8 mouse cellular contexts compared by ENCODE assay signal in the genomic region with DNA sequence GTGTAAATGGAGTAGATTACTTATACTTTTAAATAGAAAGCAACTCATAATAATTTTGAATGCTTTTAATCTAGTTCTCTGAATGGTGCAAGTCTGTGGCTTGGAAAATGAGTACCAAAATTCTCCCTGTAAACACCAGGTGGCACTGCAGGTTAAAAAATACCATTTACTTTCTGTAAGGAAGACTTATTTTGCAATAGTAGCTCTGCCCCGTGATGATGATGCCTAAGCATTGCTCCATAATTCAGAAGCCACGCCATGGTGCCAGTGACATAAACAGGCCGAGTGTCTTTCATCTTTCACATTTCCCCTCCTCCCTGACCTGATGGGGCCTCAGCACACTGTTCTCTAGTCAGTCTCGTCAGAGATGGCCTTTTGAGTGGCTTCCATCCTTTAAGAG. TPM values are rescaled to one million over a fixed set of nuclear protein-coding genes. Genes with fewer than 3 reads are reported as not detected.
A peak's percentile ranks its signal among the peaks of the same experiment; 100 is the strongest.
DNase-seq lines count a peak whose midpoint lies in the region; ATAC-seq and TF ChIP-seq lines count a peak whose summit lies in the region.
"Had no signal": no experiment of that assay in that cellular context is flagged by ENCODE, and none has a peak within 500 bp of the region (broad histone marks: within the 10 kb centered on the region; RNA-seq: fewer than 3 reads in every experiment).

No protein-coding gene starts in this region.

- ATAC-seq in kidney, postnatal 0 days (replicated peaks; ENCODE audit: low FRiP score, low read depth), result no peak

- peak; percentile 81 for DNase-seq in kidney, postnatal 0 days (ENCODE audit: low spot score)
- no peak for DNase-seq in kidney, adult 11 months
- DNase-seq in MEL (ENCODE audit: low read depth, low spot score), result peak; percentile 47
- DNase-seq in frontal cortex, adult 2 months (ENCODE audit: extremely low spot score in 1 of 2, low spot score in 1 of 2), result peak; percentile 36 to 77
- DNase-seq in lung, postnatal 4 days, result peak; percentile 67 to 83
- DNase-seq in ovary, postnatal 36 days (ENCODE audit: low spot score), result no peak

- WGBS in kidney, postnatal 0 days, result 47% methylated on average over 4 of the region's 4 CpGs

- no peak overlapping the region for H3K9ac ChIP-seq in kidney, postnatal 0 days (ENCODE audit: low read depth, low read length)
- no peak overlapping the region for H3K9ac ChIP-seq in MEL (ENCODE audit: control insufficient read depth, low read depth, low read length, poor library complexity, severe bottlenecking)
- H3K9ac ChIP-seq: lung, embryonic 15.5 days had no signal

- H3K9me3 ChIP-seq in kidney, postnatal 0 days (replicated peaks; ENCODE audit: low read length), result no peaks in the 10 kb centered on the region
- no peaks in the 10 kb centered on the region for H3K9me3 ChIP-seq in MEL (replicated peaks; ENCODE audit: insufficient read depth, low read length)
- H3K9me3 ChIP-seq: lung, embryonic 15.5 days had no signal

- H3ac ChIP-seq in C2C12 (ENCODE audit: control insufficient read depth, insufficient read length, low read depth), result no peak overlapping the region

- H3K4me3 ChIP-seq in kidney, postnatal 0 days (replicated peaks; ENCODE audit: low read depth, low read length), result no peak overlapping the region
- H3K4me3 ChIP-seq in C2C12 (ENCODE audit: insufficient read depth, poor library complexity, severe bottlenecking) (no peak overlapping the region), MEL (ENCODE audit: control insufficient read depth in 1 of 2, insufficient read depth in 1 of 2, low read depth in 2 of 2, low read length in 2 of 2) (no peak overlapping the region)
- H3K4me3 ChIP-seq: lung, embryonic 15.5 days had no signal

- H3K4me2 ChIP-seq in kidney, postnatal 0 days (ENCODE audit: low read length), result no peak overlapping the region
- H3K4me2 ChIP-seq: lung, embryonic 15.5 days had no signal

- peaks cover 4% of the 10 kb centered on the region; the same call in 1 of the 2 replicates for H3K36me3 ChIP-seq in kidney, postnatal 0 days (ENCODE audit: insufficient read depth, low read length)
- H3K36me3 ChIP-seq in C2C12 (ENCODE audit: control insufficient read depth, insufficient read depth) (peaks cover 17% of the 10 kb centered on the region), MEL (ENCODE audit: control insufficient read depth in 1 of 2, insufficient read depth in 2 of 2, low read length in 2 of 2) (no peaks in the 10 kb centered on the region; a peak in 1 of 4 replicates)

- H3K79me3 ChIP-seq in C2C12 (ENCODE audit: low read depth), result no peaks in the 10 kb centered on the region

- H3K79me2 ChIP-seq in C2C12 (ENCODE audit: control insufficient read depth, insufficient read depth) (no peaks in the 10 kb centered on the region), MEL (ENCODE audit: control insufficient read depth, insufficient read depth, low read length, poor library complexity) (no peaks in the 10 kb centered on the region)

- TF ChIP-seq CTCF in kidney, postnatal 0 days (IDR thresholded peaks at IDR 0.05; ENCODE audit: low read depth), result peak; percentile 77
- TF ChIP-seq CTCF in C2C12 (IDR thresholded peaks at IDR 0.05; ENCODE audit: control insufficient read depth, insufficient read depth, insufficient read length) (no peak), MEL (IDR thresholded peaks at IDR 0.05 in 2 of 3, conservative IDR thresholded peaks at IDR 0.05 in 1 of 3; ENCODE audit: control insufficient read depth in 1 of 3, insufficient read depth in 1 of 3, low read depth in 2 of 3, low read length in 3 of 3, poor library complexity in 1 of 3, severe bottlenecking in 1 of 3) (peak in 2 of 3 experiments; percentile 29 to 51; a peak in 3 of 6 replicates)

- H3K4me1 ChIP-seq in kidney, postnatal 0 days (replicated peaks; ENCODE audit: insufficient read depth, low read length), result no peaks in the 10 kb centered on the region
- no peaks in the 10 kb centered on the region for H3K4me1 ChIP-seq in MEL (ENCODE audit: control insufficient read depth in 1 of 2, insufficient read depth in 2 of 2, low read length in 2 of 2)

- no peak for TF ChIP-seq EP300 in MEL (IDR thresholded peaks at IDR 0.05; ENCODE audit: low read depth in 1 of 2, low read length in 2 of 2)

- TF ChIP-seq RAD21 in MEL (IDR thresholded peaks at IDR 0.05; ENCODE audit: low read depth, low read length), result peak; percentile 36

- no peak for TF ChIP-seq POLR2A in MEL (IDR thresholded peaks at IDR 0.05; ENCODE audit: control insufficient read depth in 1 of 2, insufficient read depth in 1 of 2, low read depth in 1 of 2, low read length in 2 of 2, poor library complexity in 1 of 2)

- no peaks in the 10 kb centered on the region for H3K27me3 ChIP-seq in kidney, postnatal 0 days (ENCODE audit: insufficient read depth, low read length)
- H3K27me3 ChIP-seq in C2C12 (ENCODE audit: control insufficient read depth, insufficient read depth, insufficient read length) (no peaks in the 10 kb centered on the region), MEL (ENCODE audit: control insufficient read depth in 1 of 2, insufficient read depth in 2 of 2, low read length in 2 of 2) (no peaks in the 10 kb centered on the region)
- H3K27me3 ChIP-seq: lung, embryonic 15.5 days had no signal

- no peak overlapping the region for H3K27ac ChIP-seq in kidney, postnatal 0 days
- no peak overlapping the region for H3K27ac ChIP-seq in MEL (ENCODE audit: control insufficient read depth, low read depth, low read length)
- H3K27ac ChIP-seq: lung, embryonic 15.5 days had no signal

TF ChIP-seq in C2C12, 6 proteins besides CTCF, POLR2A, EP300 and RAD21:
- peak; percentile 49 for TF ChIP-seq CEBPB (IDR thresholded peaks at IDR 0.05; ENCODE audit: low read depth)
- no peak for TF ChIP-seq MAX (IDR thresholded peaks at IDR 0.05)

TF ChIP-seq in MEL, 35 proteins besides CTCF, POLR2A, EP300 and RAD21:
- TF ChIP-seq TBP (IDR thresholded peaks at IDR 0.05; ENCODE audit: low read depth, low read length) (no peak), SMC3 (IDR thresholded peaks at IDR 0.05; ENCODE audit: low read depth, low read length) (peak; percentile 46)
TF ChIP-seq in MEL: peak in this region for 1.

RNA-seq across cellular contexts. Expression of gene Snx19, which starts 21.6 kb away (rescaled TPM):
- polyA plus RNA-seq in kidney, postnatal 0 days (2015; fragmentation: Nextera tagmentation; extraction: Ambion mirVana), result 14.1 and 15.2 TPM in 2 replicates
- polyA plus RNA-seq in C2C12 (2012; fragmentation: generic; extraction: Trizol), result 13.1 TPM
- total RNA-seq in MEL (2012; rRNA removed), result 11.8 and 12.0 TPM in 2 replicates
- polyA plus RNA-seq in MEL (2012; ENCODE audit: insufficient read depth in 1 of 2, insufficient read length in 2 of 2, low read depth in 1 of 2, low replicate concordance in 2 of 2, missing spikeins in 1 of 2), result 10 to 100 TPM in 1 of 2 experiments, not detected in 1; 17.4 TPM
- 25.0 and 29.3 TPM in 2 replicates for polyA plus RNA-seq in frontal cortex, adult 2 months (2012; rRNA removed)

Comparison
In these comparisons a context has a peak if more than half of its experiments do, and no peak if none do; other contexts are left out.
1. DNase-seq: peak in kidney, postnatal 0 days (single experiment), MEL (single experiment), frontal cortex, adult 2 months (2 of 2) and lung, postnatal 4 days (2 of 2); none in kidney, adult 11 months (single experiment) and ovary, postnatal 36 days (single experiment).